In genomic region chr7:114672697-114673096, GRCm38 (mm10) we compare ENCODE assay signal across 11 mouse cellular contexts. TPM values are rescaled to one million over a fixed set of nuclear protein-coding genes. Genes with fewer than 3 reads are reported as not detected.
DNase-seq lines count a peak whose midpoint lies in the region; ATAC-seq and TF ChIP-seq lines count a peak whose summit lies in the region.
"Had no signal": no experiment of that assay in that cellular context is flagged by ENCODE, and none has a peak within 500 bp of the region (broad histone marks: within the 10 kb centered on the region; RNA-seq: fewer than 3 reads in every experiment).

No protein-coding gene starts in this region.

- peak; percentile 11; the same call in 1 of the 2 replicates for TF ChIP-seq CTCF in cerebellum, adult 2 months (IDR thresholded peaks at IDR 0.05; ENCODE audit: borderline replicate concordance, insufficient read depth, low read depth, low read length)

- no peak overlapping the region for H3K9ac ChIP-seq in neural tube, embryonic 15.5 days (replicated peaks)
- H3K9ac ChIP-seq: limb, embryonic 15.5 days had no signal

- H3K27me3 ChIP-seq in cerebellum, adult 2 months (ENCODE audit: control insufficient read depth, insufficient read depth, low read length): no peaks in the 10 kb centered on the region
- H3K27me3 ChIP-seq in neural tube, embryonic 15.5 days (replicated peaks): no peaks in the 10 kb centered on the region
- H3K27me3 ChIP-seq: limb, embryonic 15.5 days had no signal

- WGBS in cerebellum, adult 2 months: 32% methylated on average over 2 of the region's 2 CpGs
- 38% methylated on average over 2 of the region's 2 CpGs for WGBS in neural tube, embryonic 15.5 days

- no peak for ATAC-seq in neural tube, embryonic 15.5 days (ENCODE audit: low FRiP score)

- no peaks in the 10 kb centered on the region for H3K9me3 ChIP-seq in neural tube, embryonic 15.5 days (replicated peaks)
- H3K9me3 ChIP-seq: forebrain, embryonic 10.5 days; limb, embryonic 15.5 days had no signal

- H3K4me2 ChIP-seq in neural tube, embryonic 15.5 days: no peak overlapping the region
- H3K4me2 ChIP-seq: limb, embryonic 15.5 days had no signal

- peak in 1 of 2 experiments; percentile 3 for DNase-seq in cerebellum, adult 2 months
- no peak for DNase-seq in cerebellum, postnatal 25 days
- peak; percentile 10 for DNase-seq in kidney, postnatal 10 days
- no peak for DNase-seq in kidney, postnatal 4 days
- peak; percentile 56 for DNase-seq in A20 (ENCODE audit: low read depth, low spot score)
- peak; percentile 29 for DNase-seq in embryo, embryonic 11 days
- DNase-seq in ovary, postnatal 36 days (ENCODE audit: low spot score): no peak

- no peaks in the 10 kb centered on the region for H3K36me3 ChIP-seq in neural tube, embryonic 15.5 days
- H3K36me3 ChIP-seq: forebrain, embryonic 10.5 days; limb, embryonic 15.5 days had no signal

- TF ChIP-seq POLR2A in cerebellum, adult 2 months (IDR thresholded peaks at IDR 0.05; ENCODE audit: borderline replicate concordance, insufficient read depth, low read length): no peak

- no peak overlapping the region for H3K4me3 ChIP-seq in cerebellum, adult 2 months (replicated peaks; ENCODE audit: insufficient read depth, low read depth, low read length)
- no peak overlapping the region for H3K4me3 ChIP-seq in neural tube, embryonic 15.5 days (replicated peaks)
- H3K4me3 ChIP-seq: forebrain, embryonic 10.5 days; limb, embryonic 15.5 days had no signal

- H3K27ac ChIP-seq in cerebellum, adult 2 months (ENCODE audit: insufficient read depth, low read length): no peak overlapping the region
- no peak overlapping the region for H3K27ac ChIP-seq in neural tube, embryonic 15.5 days (replicated peaks)
- H3K27ac ChIP-seq: forebrain, embryonic 10.5 days; limb, embryonic 15.5 days had no signal

- H3K4me1 ChIP-seq in cerebellum, adult 2 months (ENCODE audit: control insufficient read depth, insufficient read depth, low read length): no peaks in the 10 kb centered on the region
- H3K4me1 ChIP-seq in neural tube, embryonic 15.5 days: no peaks in the 10 kb centered on the region
- H3K4me1 ChIP-seq: limb, embryonic 15.5 days had no signal

RNA-seq across cellular contexts. Expression of gene Calca, which starts 36.5 kb away (rescaled TPM):
- 23.0 and 27.1 TPM in 2 replicates for polyA plus RNA-seq in cerebellum, adult 2 months (2012; rRNA removed)
- polyA plus RNA-seq in neural tube, embryonic 15.5 days (2015; fragmentation: Nextera tagmentation; extraction: Ambion mirVana): 33.4 and 53.1 TPM in 2 replicates

RNA-seq across cellular contexts. Expression of gene Calcb, which starts 45.7 kb away (rescaled TPM):
- 3.8 and 4.5 TPM in 2 replicates for polyA plus RNA-seq in cerebellum, adult 2 months (2012; rRNA removed)
- polyA plus RNA-seq in neural tube, embryonic 15.5 days (2015; fragmentation: Nextera tagmentation; extraction: Ambion mirVana): 19.9 and 28.0 TPM in 2 replicates
- polyA plus RNA-seq: forebrain, embryonic 10.5 days; spleen, adult 2 months had no signal

Comparison
In these comparisons a context has a peak if more than half of its experiments do, and no peak if none do; other contexts are left out.
1. DNase-seq: peak in kidney, postnatal 10 days (single experiment), A20 (single experiment) and embryo, embryonic 11 days (single experiment); none in cerebellum, postnatal 25 days (0 of 2), kidney, postnatal 4 days (0 of 2) and ovary, postnatal 36 days (single experiment).